Mouse (Mus musculus) NIH3T3 (cell line): ENCODE measurements around the gene Xpo4.
"Not testable (repeated sequence)": the region's sequence is repeated elsewhere in the genome, so short reads cannot be mapped to it uniquely, and the experiment has no call there.

ENCODE experiments used
- DNase-seq: peaks from one replicate; pipeline ENCODE4 v3.0.0-alpha.2; 2012; ENCODE audit warnings: low read depth

The Xpo4 gene

GRCm38 (mm10) chr14:57679958-57680535, 14.8 kb upstream of the Xpo4 start:
- DNase-seq: peak; percentile 92

GRCm38 (mm10) chr14:57679523-57679922, 14.3 kb upstream of the Xpo4 start:
- DNase-seq: no peak

GRCm38 (mm10) chr14:57675481-57675880, 10.3 kb upstream of the Xpo4 start:
- peak; percentile 24 for DNase-seq

- no peak for DNase-seq
Measured at GRCm38 (mm10) chr14:57665628-57665950, 359 bp upstream of the Xpo4 start.

GRCm38 (mm10) chr14:57664311-57664821, 864 bp downstream of the Xpo4 start:
- DNase-seq: peak; percentile 10

GRCm38 (mm10) chr14:57663630-57664029, 1.6 kb downstream of the Xpo4 start:
- DNase-seq: no peak

- DNase-seq: peak; percentile 2
Measured at GRCm38 (mm10) chr14:57658301-57658700, 6.9 kb downstream of the Xpo4 start.

- DNase-seq: no peak
Measured at GRCm38 (mm10) chr14:57657500-57657899, 7.7 kb downstream of the Xpo4 start.

GRCm38 (mm10) chr14:57656519-57656918, 8.7 kb downstream of the Xpo4 start:
- DNase-seq: not testable (repeated sequence)

- peak; percentile 15 for DNase-seq
Measured at GRCm38 (mm10) chr14:57649501-57649900, 15.7 kb downstream of the Xpo4 start.

- no peak for DNase-seq
Measured at GRCm38 (mm10) chr14:57646155-57646554, 19.1 kb downstream of the Xpo4 start.

GRCm38 (mm10) chr14:57639153-57639552, 26.1 kb downstream of the Xpo4 start:
- DNase-seq: peak; percentile 39

- DNase-seq: no peak
Measured at GRCm38 (mm10) chr14:57634141-57634540, 31.1 kb downstream of the Xpo4 start.

- DNase-seq: no peak
Measured at GRCm38 (mm10) chr14:57629595-57629994, 35.6 kb downstream of the Xpo4 start.

GRCm38 (mm10) chr14:57622934-57623333, 42.3 kb downstream of the Xpo4 start:
- DNase-seq: no peak

GRCm38 (mm10) chr14:57621699-57622098, 43.5 kb downstream of the Xpo4 start:
- DNase-seq: no peak

GRCm38 (mm10) chr14:57620598-57621236, 44.5 kb downstream of the Xpo4 start:
- DNase-seq: no peak

GRCm38 (mm10) chr14:57619487-57619886, 45.7 kb downstream of the Xpo4 start:
- peak; percentile 78 for DNase-seq

GRCm38 (mm10) chr14:57617675-57618074, 47.6 kb downstream of the Xpo4 start:
- DNase-seq: no peak

- DNase-seq: no peak
Measured at GRCm38 (mm10) chr14:57616339-57616965, 48.8 kb downstream of the Xpo4 start.

- DNase-seq: no peak
Measured at GRCm38 (mm10) chr14:57615828-57616227, 49.4 kb downstream of the Xpo4 start.

- DNase-seq: no peak
Measured at GRCm38 (mm10) chr14:57611034-57611433, 54.2 kb downstream of the Xpo4 start.

GRCm38 (mm10) chr14:57609816-57610329, 55.4 kb downstream of the Xpo4 start:
- DNase-seq: no peak
